Mouse (Mus musculus) embryonic facial prominence, embryonic 15.5 days (tissue): ENCODE results near the gene Nrxn3. TPM values are rescaled to one million over a fixed set of nuclear protein-coding genes. Genes with fewer than 3 reads are reported as not detected.

ENCODE experiments used
- ATAC-seq: fragments of 200-750 bp; cut with Nextera tagmentation; 2 replicates; pipeline ENCODE4 v1.8.0; 2017; ENCODE audit warnings: low read depth, moderate TSS enrichment; ENCODE audit not compliant: insufficient number of reproducible peaks, low FRiP score, low TSS enrichment
- H3K27ac ChIP-seq: fragments of 300-500 bp; sonication (generic); replicated peaks from 2 replicates; pipeline ENCODE4 v1.5.1; 2015; ENCODE audit warnings: mild to moderate bottlenecking, inconsistent platforms
- H3K27me3 ChIP-seq: fragments of 300-500 bp; sonication (generic); 2 replicates; pipeline ENCODE4 v1.6.1; 2015; ENCODE audit warnings: inconsistent platforms
- H3K36me3 ChIP-seq: fragments of 300-500 bp; sonication (generic); 2 replicates; pipeline ENCODE4 v1.6.1; 2015; ENCODE audit warnings: mild to moderate bottlenecking, inconsistent platforms
- H3K4me1 ChIP-seq: fragments of 300-500 bp; sonication (generic); 2 replicates; pipeline ENCODE4 v1.6.1; 2015; ENCODE audit warnings: inconsistent platforms
- H3K4me2 ChIP-seq: fragments of 300-500 bp; sonication (generic); replicated peaks from 2 replicates; pipeline ENCODE4 v1.6.1; 2015; ENCODE audit warnings: mild to moderate bottlenecking, inconsistent platforms
- H3K4me3 ChIP-seq: fragments of 300-500 bp; sonication (generic); replicated peaks from 2 replicates; pipeline ENCODE4 v1.5.1; 2015; ENCODE audit warnings: mild to moderate bottlenecking, inconsistent platforms
- H3K9ac ChIP-seq: fragments of 300-500 bp; sonication (generic); 2 replicates; pipeline ENCODE4 v1.6.1; 2015; ENCODE audit warnings: inconsistent platforms
- H3K9me3 ChIP-seq: fragments of 300-500 bp; sonication (generic); replicated peaks from 2 replicates; pipeline ENCODE4 v1.6.1; 2016; ENCODE audit warnings: inconsistent platforms
- WGBS: fragments of 180-500 bp; shearing (Covaris S2); methylation state at CpG from one replicate; pipeline ENCODE4 v1.1.7; 2015; 5-methylcytosine and 5-hydroxymethylcytosine counted together
- polyA plus RNA-seq: library from polyadenylated mRNA; unstranded; fragments of >200 nt; fragmentation: Nextera tagmentation; extraction: Ambion mirVana; gene quantifications from 2 replicates; pipeline ENCODE4 v1.2.1, GENCODE M21; 2015

The Nrxn3 gene
- polyA plus RNA-seq, 1 experiment from 2014 or later, result 4.5 TPM

DNA sequence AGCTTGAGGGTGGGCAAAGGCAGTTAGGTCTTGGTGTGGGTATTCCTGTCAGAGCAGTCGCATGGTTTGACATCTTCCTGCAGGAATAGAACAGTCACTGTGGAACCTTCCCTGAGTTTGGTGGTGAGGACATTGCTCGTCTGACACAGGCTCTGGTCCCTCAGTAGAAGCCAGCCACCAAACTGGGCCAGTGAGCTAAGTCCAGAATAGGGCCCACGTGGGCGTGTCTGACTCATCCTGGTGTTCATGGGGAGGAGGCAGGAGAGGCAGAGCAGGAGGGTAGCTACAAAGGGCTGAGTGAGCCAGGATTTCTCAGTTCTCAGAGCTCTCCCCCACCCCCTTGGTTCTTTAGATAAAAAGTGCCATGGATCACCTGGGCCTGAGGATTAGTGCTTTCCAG lies 15.9 kb downstream of the Nrxn3 start:
- Histone ChIP-seq H3K4me2 (no peak overlapping the region), H3K4me3 (no peak overlapping the region), H3K27me3 (no peaks in the 10 kb centered on the region), H3K9me3 (no peaks in the 10 kb centered on the region), H3K9ac (no peak overlapping the region), H3K27ac (no peak overlapping the region), H3K36me3 (no peaks in the 10 kb centered on the region), H3K4me1 (no peaks in the 10 kb centered on the region)
- ATAC-seq, result no peak
- 67% methylated on average over 4 of the region's 4 CpGs for WGBS

DNA sequence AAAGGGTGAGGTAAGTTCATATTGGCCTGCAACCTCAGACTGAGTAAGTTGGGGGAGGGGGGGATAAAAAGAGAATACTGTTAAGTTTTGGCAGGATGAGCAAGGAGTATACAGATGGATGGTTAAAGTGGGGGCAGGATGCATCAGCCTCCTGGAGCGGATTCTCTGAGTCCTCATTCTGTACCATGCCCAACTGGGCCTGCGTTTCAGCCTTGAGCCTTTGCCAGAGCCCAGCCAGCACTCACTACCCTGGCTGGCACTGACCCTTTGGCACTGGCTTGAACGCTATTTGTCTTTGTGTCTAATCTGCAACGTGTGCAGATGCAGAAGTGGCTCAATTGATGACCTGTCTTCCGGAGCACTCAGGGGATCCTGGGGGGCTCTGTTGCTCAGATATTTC lies 24.1 kb downstream of the Nrxn3 start:
- Histone ChIP-seq H3K9me3 (no peaks in the 10 kb centered on the region), H3K27me3 (no peaks in the 10 kb centered on the region), H3K4me1 (no peaks in the 10 kb centered on the region), H3K27ac (no peak overlapping the region), H3K36me3 (no peaks in the 10 kb centered on the region), H3K4me3 (no peak overlapping the region), H3K4me2 (no peak overlapping the region), H3K9ac (no peak overlapping the region)
- no peak for ATAC-seq
- 78% methylated on average over 5 of the region's 5 CpGs for WGBS

DNA sequence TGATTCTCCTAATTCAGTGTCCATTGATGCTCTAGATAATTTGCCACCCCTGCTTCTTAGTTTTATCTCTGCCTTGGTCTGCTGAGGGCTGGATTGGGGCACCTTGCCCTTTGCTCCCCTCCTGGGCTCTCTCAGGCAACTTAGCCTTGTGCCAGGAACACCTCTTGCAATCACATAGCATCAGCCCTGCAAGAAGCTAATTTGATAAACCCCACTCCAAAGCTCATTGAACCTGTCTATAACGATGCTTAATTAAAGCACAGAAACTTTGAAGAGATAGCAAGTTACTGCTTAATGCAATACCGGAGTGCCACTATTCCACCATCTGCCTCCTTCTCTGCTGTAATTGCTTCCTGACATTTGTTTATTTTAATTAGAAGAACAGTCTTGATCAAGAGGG lies 42.1 kb downstream of the Nrxn3 start:
- Histone ChIP-seq H3K27ac (no peak overlapping the region), H3K4me3 (no peak overlapping the region), H3K4me1 (no peaks in the 10 kb centered on the region), H3K9me3 (no peaks in the 10 kb centered on the region), H3K4me2 (no peak overlapping the region), H3K9ac (no peak overlapping the region), H3K36me3 (no peaks in the 10 kb centered on the region), H3K27me3 (no peaks in the 10 kb centered on the region)
- no peak for ATAC-seq
- WGBS, result 45% methylated on average over 2 of the region's 2 CpGs

DNA sequence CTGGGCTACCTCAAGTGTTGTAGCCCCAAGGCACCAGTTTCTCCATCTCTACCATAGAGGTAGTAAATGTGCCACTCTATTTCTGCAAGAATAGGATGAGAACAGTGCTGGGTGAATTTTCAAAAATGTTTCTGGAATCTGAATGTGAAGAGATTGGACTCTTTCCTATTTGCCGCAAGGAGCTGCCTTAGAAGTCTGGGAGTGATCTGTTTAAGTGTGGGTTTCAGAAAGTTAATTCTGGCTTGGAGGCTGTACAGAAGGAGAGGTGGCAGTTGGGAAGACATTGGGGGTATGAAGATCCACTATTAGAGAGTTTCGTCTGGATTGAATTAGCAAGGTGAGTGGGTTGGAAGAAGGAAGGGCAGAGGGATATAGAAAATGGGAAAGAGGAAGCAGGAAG lies 52.0 kb downstream of the Nrxn3 start:
- H3K36me3 ChIP-seq, result no peaks in the 10 kb centered on the region
- H3K27me3 ChIP-seq, result no peaks in the 10 kb centered on the region
- H3K4me2 ChIP-seq, result no peak overlapping the region
- WGBS, result 83% methylated on average over 2 of the region's 2 CpGs
- H3K9ac ChIP-seq, result no peak overlapping the region
- H3K27ac ChIP-seq, result no peak overlapping the region
- H3K4me1 ChIP-seq, result no peaks in the 10 kb centered on the region
- H3K9me3 ChIP-seq, result no peaks in the 10 kb centered on the region
- ATAC-seq, result no peak
- H3K4me3 ChIP-seq, result no peak overlapping the region

DNA sequence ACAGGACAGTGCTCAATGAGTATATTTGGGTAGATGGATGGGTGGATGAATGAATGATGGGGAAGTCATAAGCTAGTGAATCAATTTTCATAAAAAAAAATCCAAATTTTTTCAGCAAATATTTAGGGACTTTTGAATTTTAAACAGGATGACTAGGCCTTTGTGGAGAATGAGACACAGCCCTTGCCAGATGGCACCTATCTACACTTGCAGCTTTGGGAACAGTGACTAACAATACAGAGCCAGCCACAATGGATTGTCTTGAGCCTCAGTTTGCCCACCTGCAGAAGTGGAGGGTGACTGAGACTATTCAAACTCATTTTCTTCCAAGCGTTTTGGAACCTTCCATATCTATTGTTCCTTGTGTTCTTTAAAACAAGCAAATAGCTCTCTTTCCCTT lies 55.4 kb downstream of the Nrxn3 start:
- H3K27ac ChIP-seq, result no peak overlapping the region
- no peaks in the 10 kb centered on the region for H3K36me3 ChIP-seq
- H3K9me3 ChIP-seq, result no peaks in the 10 kb centered on the region
- H3K27me3 ChIP-seq, result no peaks in the 10 kb centered on the region
- no peak overlapping the region for H3K4me3 ChIP-seq
- no peak overlapping the region for H3K4me2 ChIP-seq
- no peak for ATAC-seq
- WGBS, result 87% methylated on average over 1 of the region's 1 CpGs
- no peak overlapping the region for H3K9ac ChIP-seq
- no peaks in the 10 kb centered on the region for H3K4me1 ChIP-seq

DNA sequence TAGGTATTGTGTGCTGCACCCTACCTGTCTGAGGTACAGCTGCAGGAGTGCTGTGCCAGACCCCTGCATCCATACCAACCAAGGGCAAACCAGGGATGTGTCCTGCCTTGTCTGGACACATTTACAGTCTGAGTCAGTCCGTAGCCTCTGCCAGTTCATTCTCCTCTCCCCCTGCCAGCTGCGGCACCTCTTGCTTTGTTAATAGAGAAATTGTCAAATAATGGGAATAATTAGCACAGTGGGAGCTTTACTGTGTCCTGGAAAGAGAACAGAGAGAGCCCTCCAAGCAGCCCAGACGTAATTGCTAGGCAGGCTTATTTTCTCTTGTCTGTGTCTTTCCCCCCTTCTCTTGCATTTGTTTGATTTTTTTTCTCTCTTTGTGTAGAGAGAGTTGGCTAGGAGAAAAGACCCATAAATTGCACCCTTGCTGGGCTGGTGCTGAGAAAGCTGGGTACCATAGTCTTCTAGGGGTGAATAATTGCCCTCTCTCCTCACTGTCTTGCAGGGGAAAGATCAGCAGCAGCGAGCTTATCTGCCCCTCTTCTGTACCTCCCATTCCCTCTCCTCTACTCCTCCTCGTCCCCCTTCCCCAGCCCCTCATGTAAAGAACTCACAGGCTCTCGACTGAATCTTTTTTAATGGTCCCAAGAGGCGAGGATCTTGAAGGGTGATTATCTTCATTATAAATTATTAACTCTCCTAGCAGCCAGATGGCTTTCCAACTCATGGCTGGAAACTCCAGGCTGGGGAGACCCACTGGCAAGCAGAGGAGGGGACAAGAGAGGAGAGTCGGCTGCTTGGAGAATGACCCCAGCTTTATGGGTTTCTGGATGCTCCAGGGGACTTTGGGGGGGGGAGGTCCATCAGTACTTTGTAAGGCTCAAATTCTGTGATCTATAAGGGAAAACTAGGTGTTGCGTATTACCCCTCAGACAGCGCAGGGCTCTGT lies 61.8 kb downstream of the Nrxn3 start:
- no peaks in the 10 kb centered on the region for H3K27me3 ChIP-seq
- no peak overlapping the region for H3K27ac ChIP-seq
- no peak overlapping the region for H3K9ac ChIP-seq
- no peaks in the 10 kb centered on the region for H3K9me3 ChIP-seq
- ATAC-seq, result no peak
- H3K36me3 ChIP-seq, result no peaks in the 10 kb centered on the region
- WGBS, result 47% methylated on average over 10 of the region's 10 CpGs
- H3K4me1 ChIP-seq, result no peaks in the 10 kb centered on the region
- no peak overlapping the region for H3K4me3 ChIP-seq
- no peak overlapping the region for H3K4me2 ChIP-seq

DNA sequence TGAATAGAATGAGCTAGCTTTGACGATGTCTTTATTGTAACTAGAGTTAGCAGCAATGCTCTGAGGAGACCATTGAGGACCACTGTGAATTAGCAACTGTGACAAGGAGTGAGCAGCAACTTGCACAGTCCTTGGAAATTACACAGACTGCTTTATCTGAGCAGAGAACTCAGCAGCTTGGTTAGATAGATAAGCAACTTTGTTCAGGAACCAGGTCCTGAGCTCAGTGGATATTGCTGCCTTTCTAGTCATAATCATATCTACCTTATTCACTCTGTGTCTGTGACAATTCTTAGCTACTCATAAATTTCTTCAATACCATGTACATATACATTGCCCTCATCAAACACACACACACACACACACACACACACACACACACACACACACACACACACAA lies 70.6 kb downstream of the Nrxn3 start:
- Histone ChIP-seq H3K36me3 (no peaks in the 10 kb centered on the region), H3K27me3 (no peaks in the 10 kb centered on the region), H3K4me3 (no peak overlapping the region), H3K4me1 (no peaks in the 10 kb centered on the region), H3K9ac (no peak overlapping the region), H3K4me2 (no peak overlapping the region), H3K9me3 (no peaks in the 10 kb centered on the region), H3K27ac (no peak overlapping the region)
- 96% methylated on average over 1 of the region's 1 CpGs for WGBS
- ATAC-seq, result no peak

DNA sequence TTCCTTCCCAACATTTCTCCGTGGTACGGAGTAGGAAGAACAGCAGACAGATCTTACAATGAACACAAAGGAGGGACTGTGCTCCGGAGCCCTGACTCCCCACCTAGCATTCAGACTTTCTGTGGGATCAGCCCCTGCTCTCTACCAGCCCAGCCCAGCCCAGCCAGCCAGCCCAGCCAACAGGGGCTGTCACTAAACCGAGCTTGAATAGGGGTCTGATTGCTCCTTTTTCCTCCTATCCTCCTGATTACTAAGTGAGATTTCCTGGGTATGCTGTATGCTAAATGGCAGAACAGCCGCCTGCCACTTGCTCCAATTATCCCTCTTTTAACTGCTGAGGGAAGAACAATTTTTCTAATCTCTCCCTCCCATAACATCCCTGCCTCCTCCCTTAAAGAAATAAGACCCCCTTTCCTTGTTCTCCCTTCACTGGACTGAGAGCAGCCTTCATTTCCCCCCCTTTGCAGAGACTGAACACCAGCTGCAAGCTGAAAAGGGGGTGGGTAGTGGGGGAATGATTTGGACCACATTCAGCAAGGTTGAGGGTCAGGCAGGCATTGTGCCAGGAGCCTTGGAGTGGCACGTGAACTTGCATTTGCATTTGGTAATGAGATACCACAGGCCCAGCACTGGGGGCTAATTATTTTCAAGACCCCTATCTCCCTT lies 78.4 kb downstream of the Nrxn3 start:
- H3K4me2 ChIP-seq, result no peak overlapping the region
- no peak overlapping the region for H3K4me3 ChIP-seq
- H3K27me3 ChIP-seq, result no peaks in the 10 kb centered on the region
- H3K36me3 ChIP-seq, result no peaks in the 10 kb centered on the region
- no peak overlapping the region for H3K27ac ChIP-seq
- no peak for ATAC-seq
- H3K9ac ChIP-seq, result no peak overlapping the region
- 13% methylated on average over 6 of the region's 6 CpGs for WGBS
- H3K9me3 ChIP-seq, result no peaks in the 10 kb centered on the region
- no peaks in the 10 kb centered on the region for H3K4me1 ChIP-seq

DNA sequence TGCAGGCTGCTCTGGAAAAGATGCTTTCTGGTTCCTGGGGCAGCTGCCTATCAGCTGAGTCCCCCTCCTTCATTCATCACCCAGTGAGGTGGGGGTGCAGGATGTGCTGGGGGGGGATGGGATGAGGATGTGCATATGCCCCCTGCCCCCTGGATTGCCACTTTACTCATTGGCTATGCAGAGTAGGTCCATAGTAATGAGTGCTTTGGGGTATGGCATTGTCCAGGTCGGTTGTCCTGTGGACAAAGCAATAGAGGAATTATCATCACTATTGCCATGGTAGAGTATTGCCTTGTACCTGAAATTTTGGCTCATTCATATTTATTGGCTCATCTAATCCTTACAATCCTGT lies 79.0 kb downstream of the Nrxn3 start:
- H3K4me3 ChIP-seq, result no peak overlapping the region
- no peaks in the 10 kb centered on the region for H3K9me3 ChIP-seq
- H3K4me2 ChIP-seq, result no peak overlapping the region
- WGBS, result 63% methylated on average over 1 of the region's 1 CpGs
- H3K9ac ChIP-seq, result no peak overlapping the region
- no peak for ATAC-seq
- H3K4me1 ChIP-seq, result no peaks in the 10 kb centered on the region
- H3K27me3 ChIP-seq, result no peaks in the 10 kb centered on the region
- H3K27ac ChIP-seq, result no peak overlapping the region
- no peaks in the 10 kb centered on the region for H3K36me3 ChIP-seq

DNA sequence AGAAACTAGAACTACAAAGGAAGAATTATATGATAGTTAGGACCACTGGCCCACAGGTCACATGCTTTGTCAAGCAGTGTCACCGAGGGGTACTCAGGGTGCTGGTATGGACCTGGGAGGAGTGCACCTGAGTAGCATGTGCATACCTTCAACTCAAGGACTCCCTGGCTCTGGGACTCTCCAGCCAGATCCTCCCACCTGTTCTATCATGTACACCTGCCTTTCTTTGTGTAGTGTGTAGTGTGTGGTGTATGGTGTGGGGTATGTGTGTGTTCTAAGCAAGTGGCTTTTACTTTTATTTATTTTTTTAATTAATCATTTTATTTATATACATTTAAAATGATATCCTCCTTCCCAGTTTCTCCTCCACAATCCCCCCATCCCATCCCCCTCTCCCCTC lies 86.3 kb downstream of the Nrxn3 start:
- Histone ChIP-seq H3K4me1 (no peaks in the 10 kb centered on the region), H3K9me3 (no peaks in the 10 kb centered on the region), H3K27ac (no peak overlapping the region), H3K4me2 (no peak overlapping the region), H3K9ac (no peak overlapping the region), H3K36me3 (no peaks in the 10 kb centered on the region), H3K4me3 (no peak overlapping the region), H3K27me3 (no peaks in the 10 kb centered on the region)
- ATAC-seq, result no peak
- WGBS, result 91% methylated on average over 1 of the region's 1 CpGs

DNA sequence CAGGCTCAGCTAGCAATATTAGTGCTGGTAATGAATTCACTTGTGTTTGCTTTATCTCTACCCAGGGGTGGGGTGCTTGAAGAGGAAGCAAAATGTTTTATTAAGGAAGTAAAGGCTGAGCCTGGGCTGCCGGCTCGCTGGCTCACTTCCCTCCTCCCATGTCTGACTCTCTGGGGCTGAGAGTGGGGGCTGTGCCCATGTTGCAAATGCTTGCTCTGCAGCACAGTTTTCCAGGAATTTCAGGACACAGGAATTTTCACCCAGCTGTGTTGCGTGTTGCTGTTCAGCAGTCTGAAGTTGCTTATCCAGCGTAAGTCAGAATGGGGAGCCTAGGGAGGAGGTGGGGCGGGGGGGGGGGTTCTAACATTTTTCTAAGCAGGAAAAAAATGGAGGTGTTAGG lies 89.5 kb downstream of the Nrxn3 start:
- no peaks in the 10 kb centered on the region for H3K27me3 ChIP-seq
- no peak overlapping the region for H3K9ac ChIP-seq
- ATAC-seq, result no peak
- no peak overlapping the region for H3K4me3 ChIP-seq
- H3K36me3 ChIP-seq, result no peaks in the 10 kb centered on the region
- WGBS, result 31% methylated on average over 5 of the region's 5 CpGs
- H3K4me2 ChIP-seq, result no peak overlapping the region
- H3K27ac ChIP-seq, result no peak overlapping the region
- H3K4me1 ChIP-seq, result no peaks in the 10 kb centered on the region
- no peaks in the 10 kb centered on the region for H3K9me3 ChIP-seq

DNA sequence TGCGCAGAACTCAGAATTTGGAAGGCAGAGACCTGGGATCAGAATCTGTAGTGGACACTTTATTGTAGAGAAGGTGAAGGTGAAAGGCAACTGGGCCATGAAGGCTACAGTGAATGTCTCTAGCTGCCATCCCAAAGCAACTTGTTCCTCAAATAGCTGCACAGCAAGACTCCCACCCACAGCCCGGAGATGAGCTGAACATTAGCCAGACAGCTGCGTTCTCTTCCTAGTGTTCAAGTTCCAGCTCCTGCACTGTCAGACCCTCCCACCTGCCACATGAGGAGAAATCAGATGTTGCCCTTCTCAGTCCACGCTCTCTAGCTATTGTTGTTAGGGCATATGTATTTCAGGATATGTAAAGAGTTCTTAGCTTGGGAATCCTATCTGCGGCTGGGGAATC lies 94.2 kb downstream of the Nrxn3 start:
- Histone ChIP-seq H3K27me3 (no peaks in the 10 kb centered on the region), H3K4me1 (no peaks in the 10 kb centered on the region), H3K4me3 (no peak overlapping the region), H3K27ac (no peak overlapping the region), H3K36me3 (no peaks in the 10 kb centered on the region), H3K9me3 (no peaks in the 10 kb centered on the region), H3K4me2 (no peak overlapping the region), H3K9ac (no peak overlapping the region)
- no peak for ATAC-seq
- 88% methylated on average over 5 of the region's 5 CpGs for WGBS
